Mouse (Mus musculus) small intestine, adult 2 months (tissue): Measurements from ENCODE around the gene Nphs2.

Source experiments
- CTCF ChIP-seq: fragments of 200-500 bp; IDR thresholded peaks from 2 replicates; pipeline ENCODE4 v1.5.1; 2012; ENCODE audit warnings: low read depth, mild to moderate bottlenecking, control low read depth, inconsistent platforms, low read length, moderate library complexity, mixed read lengths; ENCODE audit not compliant: insufficient replicate concordance, insufficient read length; ENCODE audit errors: extremely low read depth
- POLR2A ChIP-seq: fragments of 200-500 bp; IDR thresholded peaks from 2 replicates; pipeline ENCODE4 v1.6.1; 2012; ENCODE audit warnings: low read depth, mild to moderate bottlenecking, control low read depth, inconsistent platforms, low read length, moderate library complexity

DNA sequence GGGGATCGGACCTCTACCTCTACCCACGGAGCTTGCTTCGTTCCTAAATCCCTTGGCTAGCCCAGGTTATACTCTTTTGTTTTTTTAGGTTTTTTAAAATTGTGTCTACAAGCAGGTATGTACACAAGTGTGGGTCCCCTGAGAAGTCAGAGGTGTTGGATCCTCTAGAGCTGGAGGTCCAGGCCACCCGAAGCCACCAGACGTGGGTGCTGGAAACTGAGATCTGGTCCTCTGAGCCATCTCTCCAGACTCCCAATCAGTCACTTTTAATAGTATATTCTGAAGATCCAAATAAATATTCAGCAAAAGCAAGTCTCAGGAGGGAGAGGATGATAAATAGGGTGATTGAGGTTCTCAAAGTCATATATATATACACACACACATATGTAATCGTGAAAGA is 20.5 kb upstream of the Nphs2 start:
- TF ChIP-seq POLR2A (no peak), CTCF (no peak)
